Mouse (Mus musculus) liver, embryonic 14.5 days (tissue): ENCODE results near the gene Fbxl17.

Experiments used
- CTCF ChIP-seq: IDR thresholded peaks from 2 replicates; pipeline ENCODE4 v1.5.1; 2016; ENCODE audit warnings: antibody characterized with exemption, low read depth, control low read depth
- EP300 ChIP-seq: IDR thresholded peaks from 2 replicates; pipeline ENCODE4 v1.6.1; 2016; ENCODE audit warnings: antibody characterized with exemption, low read depth

GRCm38 (mm10) chr17:63400640-63401039, 99.2 kb downstream of the Fbxl17 start:
- TF ChIP-seq EP300 (no peak), CTCF (no peak)
